Mouse (Mus musculus) intestine, embryonic 15.5 days (tissue): ENCODE results near the gene Car6. TPM values are rescaled to one million over a fixed set of nuclear protein-coding genes. Genes with fewer than 3 reads are reported as not detected.

Experiments used
- ATAC-seq: fragments of 200-750 bp; cut with Nextera tagmentation; 2 replicates; pipeline ENCODE4 v1.8.0; 2017; ENCODE audit warnings: moderate TSS enrichment, moderate library complexity
- H3K27ac ChIP-seq: fragments of 300-500 bp; sonication (generic); 2 replicates; pipeline ENCODE4 v1.5.1; 2015; ENCODE audit warnings: mild to moderate bottlenecking, inconsistent platforms
- H3K27me3 ChIP-seq: fragments of 300-500 bp; sonication (generic); replicated peaks from 2 replicates; pipeline ENCODE4 v1.6.1; 2015; ENCODE audit warnings: inconsistent platforms
- H3K36me3 ChIP-seq: fragments of 300-500 bp; sonication (generic); 2 replicates; pipeline ENCODE4 v1.6.1; 2015; ENCODE audit warnings: inconsistent platforms
- H3K4me1 ChIP-seq: fragments of 300-500 bp; sonication (generic); replicated peaks from 2 replicates; pipeline ENCODE4 v1.6.1; 2015; ENCODE audit warnings: inconsistent platforms
- H3K4me2 ChIP-seq: fragments of 300-500 bp; sonication (generic); replicated peaks from 2 replicates; pipeline ENCODE4 v1.6.1; 2015; ENCODE audit warnings: mild to moderate bottlenecking, inconsistent platforms
- H3K4me3 ChIP-seq: fragments of 300-500 bp; sonication (generic); replicated peaks from 2 replicates; pipeline ENCODE4 v1.5.1; 2015; ENCODE audit warnings: inconsistent platforms
- H3K9ac ChIP-seq: fragments of 300-500 bp; sonication (generic); 2 replicates; pipeline ENCODE4 v1.6.1; 2015; ENCODE audit warnings: inconsistent platforms
- H3K9me3 ChIP-seq: fragments of 300-500 bp; sonication (generic); 2 replicates; pipeline ENCODE4 v1.6.1; 2016; ENCODE audit warnings: inconsistent platforms
- WGBS: fragments of 180-500 bp; shearing (Covaris S2); methylation state at CpG from one replicate; pipeline ENCODE4 v1.1.7; 2015; 5-methylcytosine and 5-hydroxymethylcytosine counted together
- polyA plus RNA-seq: library from polyadenylated mRNA; unstranded; fragments of >200 nt; fragmentation: Nextera tagmentation; extraction: Ambion mirVana; gene quantifications from 2 replicates; pipeline ENCODE4 v1.2.1, GENCODE M21; 2015

Gene Car6
- polyA plus RNA-seq, 1 experiment from 2014 or later = not detected

DNA sequence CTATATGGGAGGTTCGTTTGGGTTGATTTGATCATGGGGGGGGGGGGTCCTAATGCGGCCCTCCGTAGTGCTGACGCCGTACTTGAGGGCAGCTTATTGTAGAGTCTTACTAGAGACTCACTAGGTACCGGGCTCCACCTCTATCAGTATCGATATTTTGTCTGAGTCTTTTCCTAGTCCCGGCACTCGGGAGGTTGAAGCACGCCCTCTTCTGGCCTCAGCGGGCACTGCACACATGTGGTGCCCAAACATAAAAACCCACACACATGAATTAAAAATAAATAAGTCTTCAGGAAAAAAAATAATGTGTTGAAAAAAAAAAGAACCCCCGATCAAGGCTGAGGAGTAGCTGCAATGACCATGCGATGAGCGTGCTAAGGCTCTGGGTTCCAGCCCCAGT, 27.1 kb downstream of the Car6 start:
- Histone ChIP-seq H3K9me3 (no peaks in the 10 kb centered on the region), H3K4me2 (no peak overlapping the region), H3K27ac (no peak overlapping the region), H3K36me3 (no peaks in the 10 kb centered on the region), H3K4me3 (no peak overlapping the region), H3K9ac (no peak overlapping the region), H3K4me1 (0 out of 2 replicates have a peak, but pooled peaks cover 3% of the 10 kb centered on the region), H3K27me3 (no peaks in the 10 kb centered on the region)
- 92% methylated on average over 14 of the region's 14 CpGs for WGBS
- no peak for ATAC-seq

DNA sequence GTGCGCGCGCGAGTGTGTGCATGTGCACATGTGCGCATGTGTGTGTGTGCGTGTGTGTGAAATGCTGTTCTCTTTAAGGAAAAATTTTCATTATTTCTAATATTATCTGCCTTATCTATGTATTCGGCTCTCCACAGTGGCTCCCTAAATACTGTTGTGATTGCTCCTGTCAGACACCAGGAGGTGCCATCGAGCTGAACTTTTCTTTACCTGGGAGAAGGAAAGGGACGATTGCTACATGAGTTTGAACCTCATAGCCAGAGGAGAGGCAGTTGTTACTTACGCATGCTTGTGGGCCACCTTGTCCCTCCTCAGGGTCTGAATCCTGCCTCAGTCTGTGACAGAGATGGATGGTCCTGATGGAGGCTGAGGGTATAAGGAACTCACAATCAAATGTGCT, 27.9 kb downstream of the Car6 start:
- no peaks in the 10 kb centered on the region for H3K27me3 ChIP-seq
- H3K9me3 ChIP-seq = no peaks in the 10 kb centered on the region
- ATAC-seq = 0 out of 2 replicates have a peak, but pooled peaks have one; percentile 34
- H3K27ac ChIP-seq = no peak overlapping the region
- no peak overlapping the region for H3K4me2 ChIP-seq
- H3K4me3 ChIP-seq = no peak overlapping the region
- no peaks in the 10 kb centered on the region for H3K36me3 ChIP-seq
- 0 out of 2 replicates have a peak, but pooled peaks cover 3% of the 10 kb centered on the region for H3K4me1 ChIP-seq
- WGBS = 57% methylated on average over 10 of the region's 10 CpGs
- H3K9ac ChIP-seq = no peak overlapping the region

DNA sequence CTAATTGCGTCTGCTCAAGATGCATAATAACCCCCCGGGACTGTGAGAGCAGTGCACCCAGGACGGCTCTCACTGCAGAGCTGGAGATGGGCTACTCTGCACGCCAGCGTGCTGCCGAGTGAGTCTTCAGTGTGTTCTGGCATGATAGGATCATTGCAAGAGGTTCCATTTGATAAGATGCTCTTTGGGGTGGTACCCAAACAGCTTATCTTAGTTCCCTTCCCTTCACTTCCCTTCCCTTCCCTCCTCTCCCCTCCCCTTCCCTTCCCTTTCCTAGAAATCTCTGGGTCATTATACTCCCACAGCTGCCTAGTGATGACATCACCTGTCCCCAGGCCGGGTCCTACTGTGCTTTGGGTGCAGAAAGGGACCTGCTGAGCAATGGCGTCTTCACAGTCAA, 29.0 kb downstream of the Car6 start:
- Histone ChIP-seq H3K4me1 (0 out of 2 replicates have a peak, but pooled peaks cover 3% of the 10 kb centered on the region), H3K4me3 (no peak overlapping the region), H3K36me3 (no peaks in the 10 kb centered on the region), H3K4me2 (no peak overlapping the region), H3K27me3 (no peaks in the 10 kb centered on the region), H3K9me3 (no peaks in the 10 kb centered on the region), H3K27ac (no peak overlapping the region), H3K9ac (no peak overlapping the region)
- ATAC-seq = no peak
- 78% methylated on average over 8 of the region's 8 CpGs for WGBS

DNA sequence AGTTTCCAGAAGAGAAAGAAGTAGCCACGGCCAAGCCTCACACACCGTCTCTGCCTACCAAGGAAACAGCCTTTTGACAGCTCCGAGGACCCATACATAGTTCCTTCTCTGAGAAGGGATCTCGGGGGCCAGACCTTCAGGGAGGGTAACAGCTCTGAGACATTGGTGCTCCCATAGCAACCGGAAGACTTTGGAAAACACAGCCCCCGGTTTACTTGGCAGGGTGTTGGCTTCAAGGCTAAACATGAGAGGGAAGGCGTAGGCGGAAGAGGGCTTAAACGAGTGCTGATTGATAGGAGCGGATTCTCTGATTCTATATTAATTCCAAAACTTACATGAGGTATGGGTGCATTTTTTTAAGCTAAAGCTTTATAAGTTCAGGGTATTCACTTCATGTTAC, 32.7 kb downstream of the Car6 start:
- Histone ChIP-seq H3K9me3 (no peaks in the 10 kb centered on the region), H3K4me1 (no peaks in the 10 kb centered on the region), H3K4me3 (no peak overlapping the region), H3K27me3 (no peaks in the 10 kb centered on the region), H3K9ac (no peak overlapping the region), H3K4me2 (no peak overlapping the region), H3K27ac (no peak overlapping the region), H3K36me3 (no peaks in the 10 kb centered on the region)
- WGBS = 62% methylated on average over 10 of the region's 10 CpGs
- no peak for ATAC-seq

DNA sequence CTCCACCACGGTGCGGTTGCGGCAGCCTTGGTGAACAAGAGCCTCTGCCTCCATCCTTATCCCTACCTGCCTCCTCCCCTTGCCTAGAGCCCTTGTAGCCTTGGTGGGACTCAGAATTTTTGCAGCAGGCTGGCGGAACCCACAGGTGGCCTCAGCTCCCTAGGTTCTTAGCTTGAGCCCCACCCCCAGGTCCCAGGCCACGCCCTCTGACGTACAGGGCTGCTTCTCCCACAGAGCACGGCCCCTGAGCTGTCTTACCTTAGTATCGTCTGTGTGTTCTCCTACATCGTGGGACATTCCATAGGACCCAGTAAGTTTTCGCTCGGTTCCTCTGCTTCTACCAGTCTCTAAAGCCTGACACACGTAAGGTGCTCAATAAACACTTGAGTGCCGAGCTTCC, 36.3 kb downstream of the Car6 start:
- no peak overlapping the region for H3K4me3 ChIP-seq
- peak; percentile 78 for ATAC-seq
- peak overlapping the region; percentile 40 for H3K4me2 ChIP-seq
- H3K9me3 ChIP-seq = no peaks in the 10 kb centered on the region
- no peaks in the 10 kb centered on the region for H3K36me3 ChIP-seq
- no peak overlapping the region for H3K27ac ChIP-seq
- 32% methylated on average over 13 of the region's 13 CpGs for WGBS
- H3K27me3 ChIP-seq = no peaks in the 10 kb centered on the region
- no peak overlapping the region for H3K9ac ChIP-seq
- H3K4me1 ChIP-seq = no peaks in the 10 kb centered on the region

DNA sequence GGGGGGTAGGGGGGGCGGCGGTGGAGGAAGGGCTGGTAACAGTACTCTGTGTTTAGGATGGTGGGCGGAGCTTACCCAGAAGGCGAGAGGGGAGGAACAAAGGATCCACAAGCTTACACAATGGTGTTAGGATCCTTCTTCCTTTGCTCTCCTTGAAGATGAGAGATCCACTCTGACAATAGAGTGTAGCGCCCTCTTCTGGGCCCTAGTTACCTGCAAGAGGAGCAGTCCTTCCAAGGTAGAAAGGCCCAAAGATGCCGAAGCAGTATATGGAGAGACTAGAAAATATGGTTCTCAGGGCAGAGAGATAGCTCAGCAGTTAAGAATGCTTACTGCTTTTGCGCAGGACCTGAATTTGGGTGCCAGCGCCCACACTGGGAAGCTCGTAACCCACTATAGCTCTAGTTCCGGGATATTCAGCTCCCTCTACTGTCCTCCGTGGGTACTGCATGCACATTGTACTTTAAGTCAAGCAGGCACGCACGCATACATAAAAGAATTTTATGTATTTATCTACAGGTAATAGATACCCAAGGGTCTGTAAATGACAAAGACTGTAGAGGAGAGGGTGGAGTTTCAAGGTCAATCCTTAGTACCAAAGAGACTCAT, 38.5 kb downstream of the Car6 start:
- H3K4me3 ChIP-seq = no peak overlapping the region
- H3K27ac ChIP-seq = no peak overlapping the region
- no peaks in the 10 kb centered on the region for H3K27me3 ChIP-seq
- H3K4me1 ChIP-seq = no peaks in the 10 kb centered on the region
- no peak overlapping the region for H3K4me2 ChIP-seq
- 75% methylated on average over 13 of the region's 13 CpGs for WGBS
- no peak for ATAC-seq
- no peaks in the 10 kb centered on the region for H3K36me3 ChIP-seq
- no peak overlapping the region for H3K9ac ChIP-seq
- H3K9me3 ChIP-seq = no peaks in the 10 kb centered on the region

DNA sequence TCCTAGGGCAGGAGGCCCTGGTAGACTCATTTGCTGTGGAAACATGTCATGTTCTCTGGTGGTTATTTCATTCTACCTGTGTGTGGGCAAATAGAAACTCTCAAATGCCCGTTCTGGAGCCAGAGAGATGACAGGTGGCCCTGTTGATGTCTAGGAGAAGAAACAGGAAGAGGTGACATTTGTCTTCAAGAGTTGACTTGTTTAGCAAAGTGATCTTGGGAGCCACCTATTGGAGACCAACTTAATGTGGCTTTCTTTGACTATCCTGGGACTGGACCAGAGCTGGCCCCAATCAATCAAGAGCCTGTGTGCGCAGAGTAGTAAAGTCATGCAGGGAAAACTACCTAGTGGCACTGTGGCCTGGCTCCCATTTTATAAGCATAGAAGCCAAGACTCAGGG, 41.7 kb downstream of the Car6 start:
- Histone ChIP-seq H3K36me3 (no peaks in the 10 kb centered on the region), H3K4me2 (no peak overlapping the region), H3K27ac (no peak overlapping the region), H3K9me3 (no peaks in the 10 kb centered on the region), H3K4me3 (no peak overlapping the region), H3K4me1 (no peaks in the 10 kb centered on the region), H3K27me3 (no peaks in the 10 kb centered on the region), H3K9ac (no peak overlapping the region)
- 75% methylated on average over 2 of the region's 2 CpGs for WGBS
- no peak for ATAC-seq

DNA sequence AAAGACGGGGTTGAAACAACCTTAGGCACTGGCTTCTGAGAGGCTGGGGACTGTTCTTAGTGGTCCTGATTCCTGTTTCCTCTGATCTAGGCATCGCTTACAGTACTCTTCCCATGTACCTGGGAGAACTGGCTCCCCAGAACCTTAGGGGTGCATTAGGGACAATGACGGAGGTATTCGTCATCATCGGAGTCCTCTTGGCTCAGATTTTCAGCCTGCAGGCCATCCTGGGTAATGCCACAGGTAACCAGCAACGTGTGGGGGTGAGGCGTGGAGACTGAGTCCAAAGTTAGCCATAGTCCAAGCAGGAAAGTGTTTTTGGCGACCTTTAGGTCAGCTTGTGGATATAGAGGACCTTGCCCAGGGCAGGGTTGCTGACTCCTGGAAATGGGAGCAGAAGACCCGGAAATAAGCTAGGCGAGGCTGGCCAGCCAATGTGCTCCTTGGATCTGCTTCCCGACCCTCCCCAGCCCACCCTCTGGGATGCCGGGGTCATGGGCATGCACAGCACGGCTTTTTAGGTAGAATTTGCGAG, 43.7 kb downstream of the Car6 start:
- Histone ChIP-seq H3K4me2 (no peak overlapping the region), H3K4me1 (no peaks in the 10 kb centered on the region), H3K9me3 (no peaks in the 10 kb centered on the region), H3K27me3 (no peaks in the 10 kb centered on the region), H3K27ac (no peak overlapping the region), H3K4me3 (no peak overlapping the region), H3K36me3 (no peaks in the 10 kb centered on the region), H3K9ac (no peak overlapping the region)
- ATAC-seq = no peak
- 68% methylated on average over 14 of the region's 14 CpGs for WGBS

DNA sequence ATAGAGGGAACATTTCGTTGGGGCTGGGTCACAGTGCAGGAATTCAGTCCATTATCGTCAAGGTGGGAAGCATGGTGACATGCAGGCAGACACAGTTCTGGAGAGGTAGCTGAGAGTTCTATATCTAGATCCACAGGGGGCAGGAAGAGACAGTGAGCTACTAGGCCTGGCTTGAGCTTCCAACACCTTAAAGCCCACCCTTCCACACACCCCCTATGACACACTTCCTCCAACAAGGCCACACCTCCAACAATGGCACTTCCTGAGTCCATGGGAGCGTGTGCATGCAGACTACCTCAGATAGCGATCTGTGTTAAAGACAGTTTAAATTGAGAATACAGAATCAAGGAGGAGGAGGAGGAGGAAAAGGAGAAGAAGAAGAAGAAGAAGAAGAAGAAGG, 45.4 kb downstream of the Car6 start:
- Histone ChIP-seq H3K36me3 (no peaks in the 10 kb centered on the region), H3K27me3 (no peaks in the 10 kb centered on the region), H3K9ac (no peak overlapping the region), H3K4me2 (no peak overlapping the region), H3K4me1 (no peaks in the 10 kb centered on the region), H3K9me3 (no peaks in the 10 kb centered on the region), H3K27ac (no peak overlapping the region), H3K4me3 (no peak overlapping the region)
- WGBS = 78% methylated on average over 4 of the region's 4 CpGs
- ATAC-seq = no peak

DNA sequence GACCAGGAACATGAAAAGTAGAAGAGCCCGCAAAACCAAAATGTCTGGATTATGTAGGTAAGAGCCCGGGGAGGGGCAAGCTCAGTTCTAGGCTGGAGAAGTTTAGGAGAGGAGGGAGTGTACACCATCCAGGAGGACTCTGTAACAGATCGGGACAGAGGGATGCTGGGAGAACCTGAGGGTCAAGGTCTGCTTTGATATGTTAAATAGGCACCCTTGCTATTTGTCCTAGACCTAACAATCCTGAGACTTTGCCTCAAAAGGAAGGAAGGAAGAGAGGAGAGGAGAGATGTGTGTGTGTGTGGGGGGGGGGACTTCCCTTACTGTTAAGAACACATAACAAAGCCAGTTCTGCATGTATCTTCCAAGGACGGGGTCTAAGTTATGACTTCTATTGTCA, 45.8 kb downstream of the Car6 start:
- Histone ChIP-seq H3K4me3 (no peak overlapping the region), H3K9me3 (no peaks in the 10 kb centered on the region), H3K9ac (no peak overlapping the region), H3K4me2 (no peak overlapping the region), H3K27me3 (no peaks in the 10 kb centered on the region), H3K27ac (no peak overlapping the region), H3K4me1 (no peaks in the 10 kb centered on the region), H3K36me3 (no peaks in the 10 kb centered on the region)
- WGBS = 93% methylated on average over 4 of the region's 4 CpGs
- ATAC-seq = no peak

DNA sequence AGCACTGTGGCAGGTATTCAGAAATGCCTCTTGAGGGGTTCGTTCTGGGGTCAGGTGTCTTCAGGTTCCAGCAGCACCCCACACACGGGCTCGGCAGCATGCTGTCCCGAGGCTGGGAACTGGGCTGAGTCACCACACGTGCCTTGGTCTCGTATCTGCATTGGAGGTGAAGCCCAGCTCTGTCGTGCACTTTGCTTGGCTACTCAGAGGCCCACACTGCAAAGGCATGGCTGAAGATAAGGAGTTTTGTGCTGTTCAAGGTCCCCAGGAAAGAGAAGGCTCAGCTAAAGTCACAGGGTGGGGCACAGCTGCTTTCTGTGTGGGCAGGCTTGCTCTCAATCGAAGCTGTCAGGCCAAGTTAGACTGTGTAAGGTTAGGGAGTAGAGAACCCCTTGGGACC, 48.6 kb downstream of the Car6 start:
- peak overlapping the region; percentile 56 for H3K27ac ChIP-seq
- no peak overlapping the region for H3K4me2 ChIP-seq
- H3K36me3 ChIP-seq = no peaks in the 10 kb centered on the region
- H3K9me3 ChIP-seq = no peaks in the 10 kb centered on the region
- 57% methylated on average over 8 of the region's 8 CpGs for WGBS
- H3K4me3 ChIP-seq = no peak overlapping the region
- no peak overlapping the region for H3K9ac ChIP-seq
- 0 out of 2 replicates have a peak, but pooled peaks cover 2% of the 10 kb centered on the region for H3K4me1 ChIP-seq
- ATAC-seq = peak; percentile 94
- no peaks in the 10 kb centered on the region for H3K27me3 ChIP-seq

DNA sequence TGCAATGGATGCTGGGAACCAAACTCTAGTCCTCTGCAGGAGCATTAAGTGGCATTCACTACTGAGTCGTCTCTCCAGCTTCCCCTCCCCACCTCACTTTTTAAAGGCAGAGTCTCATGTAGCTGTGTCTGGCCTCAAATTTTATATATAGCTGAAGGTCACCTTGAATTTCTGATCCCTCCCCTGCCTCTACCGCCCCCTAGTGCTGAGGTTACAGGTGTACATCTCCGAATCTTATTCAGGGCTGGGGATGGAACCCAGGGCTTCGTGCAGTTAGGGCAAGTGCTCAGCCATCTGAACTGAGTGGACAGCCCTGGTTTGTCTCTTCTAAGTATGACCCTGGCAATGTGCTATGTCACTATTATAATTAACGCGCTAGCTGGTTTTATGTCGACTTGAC, 50.1 kb downstream of the Car6 start:
- no peak for ATAC-seq
- Histone ChIP-seq H3K4me1 (0 out of 2 replicates have a peak, but pooled peaks cover 2% of the 10 kb centered on the region), H3K27me3 (no peaks in the 10 kb centered on the region), H3K9me3 (no peaks in the 10 kb centered on the region), H3K9ac (no peak overlapping the region), H3K4me3 (no peak overlapping the region), H3K4me2 (no peak overlapping the region), H3K36me3 (no peaks in the 10 kb centered on the region), H3K27ac (no peak overlapping the region)
- WGBS = 79% methylated on average over 7 of the region's 7 CpGs

DNA sequence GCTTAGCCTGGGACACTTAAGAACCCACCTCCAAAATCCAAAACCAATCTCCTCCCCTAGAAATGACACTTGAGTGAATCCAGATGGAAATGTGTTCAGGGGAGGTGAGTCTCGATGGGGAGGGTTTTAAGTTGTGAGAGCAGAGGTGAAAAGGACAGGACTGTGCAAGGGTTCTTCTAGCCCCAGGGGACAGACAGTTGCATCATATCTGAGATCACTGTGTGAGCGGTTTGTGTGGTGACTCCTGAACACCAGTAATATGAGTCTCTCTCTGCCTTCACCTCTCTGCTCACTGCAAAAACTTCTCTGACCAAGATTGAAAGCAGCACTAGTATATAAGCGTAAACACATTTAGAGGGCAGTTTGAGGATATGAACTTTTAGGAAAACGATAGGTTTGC, 54.8 kb downstream of the Car6 start:
- Histone ChIP-seq H3K36me3 (no peaks in the 10 kb centered on the region), H3K27ac (no peak overlapping the region), H3K4me3 (no peak overlapping the region), H3K9me3 (no peaks in the 10 kb centered on the region), H3K27me3 (no peaks in the 10 kb centered on the region), H3K4me2 (no peak overlapping the region), H3K4me1 (0 out of 2 replicates have a peak, but pooled peaks cover 2% of the 10 kb centered on the region), H3K9ac (no peak overlapping the region)
- 65% methylated on average over 4 of the region's 4 CpGs for WGBS
- ATAC-seq = no peak
